Mouse (Mus musculus) liver, embryonic 12.5 days (tissue): ENCODE measurements around the gene Anks1b. TPM values are rescaled to one million over a fixed set of nuclear protein-coding genes. Genes with fewer than 3 reads are reported as not detected.

Source experiments
- ATAC-seq: fragments of 200-750 bp; cut with Nextera tagmentation; 2 replicates; pipeline ENCODE4 v1.8.0; 2017; ENCODE audit warnings: moderate number of reproducible peaks, mild to moderate bottlenecking, moderate library complexity
- H3K27ac ChIP-seq: fragments of 300-500 bp; sonication (generic); 2 replicates; pipeline ENCODE4 v1.5.1; 2016; ENCODE audit warnings: mild to moderate bottlenecking
- H3K27me3 ChIP-seq: fragments of 300-500 bp; sonication (generic); replicated peaks from 2 replicates; pipeline ENCODE4 v1.6.1; 2016; ENCODE audit warnings: mild to moderate bottlenecking, moderate library complexity
- H3K36me3 ChIP-seq: fragments of 300-500 bp; sonication (generic); 2 replicates; pipeline ENCODE4 v1.6.1; 2016; ENCODE audit warnings: mild to moderate bottlenecking, moderate library complexity
- H3K4me1 ChIP-seq: fragments of 300-500 bp; sonication (generic); 2 replicates; pipeline ENCODE4 v1.6.1; 2016
- H3K4me2 ChIP-seq: fragments of 300-500 bp; sonication (generic); 2 replicates; pipeline ENCODE4 v1.6.1; 2016; ENCODE audit warnings: mild to moderate bottlenecking, moderate library complexity
- H3K4me3 ChIP-seq: fragments of 300-500 bp; sonication (generic); 2 replicates; pipeline ENCODE4 v1.5.1; 2016; ENCODE audit warnings: mild to moderate bottlenecking, moderate library complexity
- H3K9ac ChIP-seq: fragments of 300-500 bp; sonication (generic); 2 replicates; pipeline ENCODE4 v1.6.1; 2016; ENCODE audit warnings: mild to moderate bottlenecking, moderate library complexity
- H3K9me3 ChIP-seq: fragments of 300-500 bp; sonication (generic); replicated peaks from 2 replicates; pipeline ENCODE4 v1.6.1; 2016; ENCODE audit warnings: mild to moderate bottlenecking, moderate library complexity
- WGBS: fragments of 180-500 bp; shearing (Covaris S2); methylation state at CpG from one replicate; pipeline ENCODE4 v1.1.7; 2016; ENCODE audit not compliant: insufficient replicate concordance; 5-methylcytosine and 5-hydroxymethylcytosine counted together
- polyA plus RNA-seq: library from polyadenylated mRNA; unstranded; fragments of >200 nt; fragmentation: Nextera tagmentation; extraction: Ambion mirVana; gene quantifications from 2 replicates; pipeline ENCODE4 v1.2.1, GENCODE M21; 2016

Gene Anks1b
- polyA plus RNA-seq, 1 experiment from 2014 or later: 0.02 TPM

DNA sequence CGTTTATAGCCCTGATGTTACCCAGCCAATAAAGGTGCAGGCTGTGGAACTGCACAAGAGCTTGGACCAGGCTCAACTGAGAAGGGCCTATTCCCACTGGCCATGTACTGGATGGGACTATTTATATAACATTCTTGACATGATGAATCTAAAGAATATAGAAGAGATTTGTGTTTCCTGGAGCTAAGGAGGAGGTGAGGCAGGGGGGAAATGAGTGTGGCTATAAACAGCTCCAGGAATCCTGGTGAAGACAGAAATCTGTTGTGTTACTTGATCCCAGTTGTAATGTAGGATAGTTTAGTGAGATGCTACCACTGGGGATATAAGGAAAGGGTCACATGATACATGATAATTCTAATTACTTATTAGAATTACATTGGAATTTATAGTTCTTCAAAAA, 472.1 kb downstream of the Anks1b start:
- WGBS: 60% methylated on average over 1 of the region's 1 CpGs
- Histone ChIP-seq H3K4me2 (no peak overlapping the region), H3K4me3 (no peak overlapping the region), H3K9ac (no peak overlapping the region), H3K27ac (no peak overlapping the region), H3K9me3 (no peaks in the 10 kb centered on the region), H3K36me3 (no peaks in the 10 kb centered on the region), H3K27me3 (no peaks in the 10 kb centered on the region), H3K4me1 (no peaks in the 10 kb centered on the region)
- ATAC-seq: no peak

DNA sequence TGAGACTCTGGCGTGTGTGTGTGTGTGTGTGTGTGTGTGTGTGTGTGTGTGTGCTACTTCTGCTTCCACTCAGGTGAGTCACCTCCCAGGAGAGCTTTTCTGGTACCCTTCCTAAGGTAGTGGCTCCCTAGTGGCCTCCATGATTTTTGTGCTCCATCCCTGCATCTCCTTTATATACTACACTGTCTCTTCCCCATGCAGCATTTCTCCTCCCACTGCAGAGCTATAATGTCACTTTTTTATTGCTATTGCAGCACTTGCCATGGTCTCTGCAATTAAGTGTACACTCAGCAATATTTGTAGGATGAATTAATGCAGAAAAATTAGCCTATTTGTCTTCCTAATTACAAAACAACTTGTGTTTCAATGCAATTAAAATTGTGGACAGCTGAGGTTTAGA, 482.9 kb downstream of the Anks1b start:
- no CpG with 5 or more reads among the region's 1 CpGs for WGBS
- ATAC-seq: no peak

DNA sequence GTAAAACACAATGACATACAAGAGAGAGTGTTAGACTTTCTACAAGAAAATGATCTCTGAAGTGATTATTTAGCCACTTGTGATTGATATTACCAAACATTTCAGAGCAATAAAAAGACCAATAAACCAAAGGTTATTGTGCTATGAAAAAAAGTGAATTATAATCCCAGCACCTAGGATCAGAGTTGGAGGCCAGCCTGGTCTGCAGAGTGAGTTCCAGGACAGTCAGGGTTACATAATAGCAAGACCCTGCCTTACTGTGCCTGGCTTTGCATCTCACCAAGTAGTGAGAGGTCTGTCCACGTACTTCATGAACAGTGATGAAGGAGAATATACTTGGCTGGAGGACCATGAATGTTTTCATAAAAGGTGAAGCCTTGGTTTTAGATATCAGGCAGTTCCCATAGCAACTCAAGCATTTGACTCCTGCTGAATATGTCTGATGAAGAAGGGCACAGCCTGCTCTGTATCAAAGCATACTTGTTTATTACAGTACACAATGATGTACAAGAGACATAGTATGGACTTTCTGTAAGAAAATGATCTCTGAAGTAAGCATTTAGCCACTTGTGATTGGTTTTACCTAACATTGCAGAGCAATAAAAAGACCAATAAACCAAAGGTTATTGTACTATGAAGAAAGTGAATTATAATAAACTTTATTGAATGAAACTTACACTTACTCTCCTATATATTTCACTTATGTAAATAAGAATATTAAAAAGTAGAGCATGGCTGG, 484.0 kb downstream of the Anks1b start:
- no peaks in the 10 kb centered on the region for H3K36me3 ChIP-seq
- H3K4me1 ChIP-seq: no peaks in the 10 kb centered on the region
- H3K9ac ChIP-seq: no peak overlapping the region
- H3K27me3 ChIP-seq: no peaks in the 10 kb centered on the region
- no peaks in the 10 kb centered on the region for H3K9me3 ChIP-seq
- WGBS: 35% methylated on average over 1 of the region's 1 CpGs
- H3K4me3 ChIP-seq: no peak overlapping the region
- H3K27ac ChIP-seq: no peak overlapping the region
- no peak for ATAC-seq
- no peak overlapping the region for H3K4me2 ChIP-seq

More for the DNA sequence above, 482.9 kb downstream of the Anks1b start:
- H3K36me3 ChIP-seq: no peaks in the 10 kb centered on the region
- no peak overlapping the region for H3K9ac ChIP-seq
- H3K27ac ChIP-seq: no peak overlapping the region
- no peak overlapping the region for H3K4me3 ChIP-seq
- no peaks in the 10 kb centered on the region for H3K4me1 ChIP-seq
- no peak overlapping the region for H3K4me2 ChIP-seq
- no peaks in the 10 kb centered on the region for H3K27me3 ChIP-seq
- H3K9me3 ChIP-seq: no peaks in the 10 kb centered on the region

DNA sequence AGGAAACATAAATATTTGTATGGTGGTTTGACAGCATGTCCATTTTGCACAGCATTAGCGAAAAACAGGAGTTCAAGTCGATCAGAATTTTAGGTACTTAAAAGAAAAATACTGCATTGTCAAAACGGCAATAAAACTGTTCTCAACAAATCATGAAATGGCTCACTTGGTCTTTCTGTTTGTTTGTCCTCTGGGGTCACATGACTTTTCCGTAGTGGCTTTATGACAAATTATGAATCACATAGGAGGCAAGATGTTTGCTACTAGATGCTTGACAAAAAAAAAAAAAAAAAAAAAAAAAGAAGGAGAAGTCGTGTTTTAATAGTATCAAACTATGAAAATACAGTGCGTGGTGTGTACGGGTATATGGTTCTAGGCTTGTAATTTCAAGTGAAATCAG, 495.7 kb downstream of the Anks1b start:
- 70% methylated on average over 7 of the region's 7 CpGs for WGBS
- Histone ChIP-seq H3K9me3 (no peaks in the 10 kb centered on the region; the same call in 1 of the 2 replicates), H3K4me3 (no peak overlapping the region), H3K9ac (no peak overlapping the region), H3K27me3 (no peaks in the 10 kb centered on the region), H3K27ac (no peak overlapping the region), H3K4me1 (no peaks in the 10 kb centered on the region), H3K4me2 (no peak overlapping the region), H3K36me3 (no peaks in the 10 kb centered on the region)
- ATAC-seq: no peak

DNA sequence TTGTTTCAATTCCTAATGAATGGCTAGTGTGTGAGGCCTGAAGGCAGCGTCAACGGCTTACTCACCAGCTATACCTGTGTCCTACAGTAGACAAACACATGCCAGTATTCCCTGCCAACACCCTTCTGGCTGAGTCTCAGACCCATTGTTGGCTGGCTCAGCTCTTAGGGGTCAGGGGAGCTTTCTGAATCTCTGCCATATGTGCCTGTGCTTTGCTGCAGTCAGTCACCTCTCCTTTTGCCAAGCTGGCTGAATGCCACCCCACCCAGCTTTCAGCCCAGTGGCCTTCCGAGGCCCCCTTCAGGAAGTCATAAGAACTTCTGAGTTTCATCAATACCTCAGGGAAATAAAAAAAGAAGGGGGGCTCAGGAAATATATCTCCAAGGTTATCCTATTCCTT, 497.4 kb downstream of the Anks1b start:
- WGBS: 81% methylated on average over 3 of the region's 3 CpGs
- H3K4me1 ChIP-seq: no peaks in the 10 kb centered on the region
- no peak overlapping the region for H3K4me3 ChIP-seq
- ATAC-seq: no peak
- no peak overlapping the region for H3K27ac ChIP-seq
- no peaks in the 10 kb centered on the region for H3K27me3 ChIP-seq
- no peak overlapping the region for H3K4me2 ChIP-seq
- no peak overlapping the region for H3K9ac ChIP-seq
- no peaks in the 10 kb centered on the region; the same call in 1 of the 2 replicates for H3K9me3 ChIP-seq
- no peaks in the 10 kb centered on the region for H3K36me3 ChIP-seq

DNA sequence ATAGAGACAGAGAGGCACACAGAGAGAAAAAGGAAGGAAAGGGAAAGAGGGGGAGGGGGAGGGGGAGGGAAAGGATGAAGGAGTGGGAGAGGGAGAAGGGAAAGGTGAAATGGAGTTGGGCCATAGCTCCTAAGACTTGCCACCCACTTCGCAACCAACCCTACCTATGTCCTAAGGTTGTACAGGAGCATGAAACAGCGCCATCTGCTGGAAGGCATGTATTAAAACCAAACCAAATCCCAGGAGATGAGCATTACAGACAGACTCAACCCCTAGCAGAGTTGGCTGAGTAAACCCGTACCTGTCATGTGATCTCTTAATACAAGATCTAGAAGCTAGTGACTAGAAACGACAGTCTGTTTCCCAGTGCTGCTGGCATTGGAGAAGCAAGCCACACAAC, 500.2 kb downstream of the Anks1b start:
- H3K4me2 ChIP-seq: no peak overlapping the region
- no peak overlapping the region for H3K9ac ChIP-seq
- no peaks in the 10 kb centered on the region; the same call in 1 of the 2 replicates for H3K9me3 ChIP-seq
- ATAC-seq: no peak
- H3K27me3 ChIP-seq: no peaks in the 10 kb centered on the region
- H3K4me3 ChIP-seq: no peak overlapping the region
- 24% methylated on average over 4 of the region's 4 CpGs for WGBS
- H3K27ac ChIP-seq: no peak overlapping the region
- no peaks in the 10 kb centered on the region for H3K4me1 ChIP-seq
- H3K36me3 ChIP-seq: no peaks in the 10 kb centered on the region

DNA sequence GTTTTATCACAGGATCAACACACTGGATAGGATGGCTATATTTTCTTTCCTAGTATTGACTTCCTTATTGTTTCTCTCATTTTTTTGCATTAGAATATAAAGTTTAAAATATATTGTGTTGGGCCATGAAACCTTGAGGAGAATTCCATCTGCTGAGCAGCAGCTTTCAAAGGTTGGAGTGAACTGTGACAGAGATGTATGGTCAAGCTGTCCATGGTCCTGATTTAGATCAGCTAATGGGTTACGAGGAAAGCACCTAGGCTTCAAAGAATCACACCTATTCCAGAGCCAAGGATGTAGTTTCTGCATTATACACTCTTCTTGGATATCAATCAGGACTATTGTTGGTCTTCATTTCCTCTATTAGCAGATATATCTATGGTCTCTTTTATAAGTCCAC, 503.3 kb downstream of the Anks1b start:
- H3K27me3 ChIP-seq: no peaks in the 10 kb centered on the region
- no peak overlapping the region for H3K4me2 ChIP-seq
- no peaks in the 10 kb centered on the region for H3K4me1 ChIP-seq
- H3K9me3 ChIP-seq: no peaks in the 10 kb centered on the region; the same call in 1 of the 2 replicates
- WGBS: 31% methylated on average over 1 of the region's 1 CpGs
- no peak for ATAC-seq
- no peaks in the 10 kb centered on the region for H3K36me3 ChIP-seq
- no peak overlapping the region for H3K27ac ChIP-seq
- H3K4me3 ChIP-seq: no peak overlapping the region
- H3K9ac ChIP-seq: no peak overlapping the region

DNA sequence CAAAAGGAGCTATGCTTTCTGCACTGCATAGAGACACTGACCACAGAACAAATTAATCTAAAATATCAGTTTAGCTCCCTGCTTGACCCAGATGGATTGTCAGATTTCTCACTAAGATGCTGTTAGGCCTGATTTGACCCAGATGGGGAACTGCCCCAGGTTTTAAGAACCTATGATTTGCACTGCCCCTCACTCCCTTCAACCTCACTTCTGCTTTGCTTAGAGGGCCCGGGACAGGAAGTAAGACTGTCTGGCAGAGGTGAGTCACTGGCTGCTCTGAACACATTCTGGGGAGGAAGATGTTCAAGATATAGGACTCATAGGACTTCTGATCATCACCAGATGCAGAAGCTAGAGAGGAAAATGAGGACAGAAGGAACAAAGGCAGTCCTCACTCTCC, 506.8 kb downstream of the Anks1b start:
- Histone ChIP-seq H3K9me3 (no peaks in the 10 kb centered on the region), H3K4me3 (no peak overlapping the region), H3K27me3 (no peaks in the 10 kb centered on the region), H3K4me1 (no peaks in the 10 kb centered on the region), H3K27ac (no peak overlapping the region), H3K36me3 (no peaks in the 10 kb centered on the region), H3K4me2 (no peak overlapping the region), H3K9ac (no peak overlapping the region)
- no peak for ATAC-seq
- 31% methylated on average over 1 of the region's 1 CpGs for WGBS

DNA sequence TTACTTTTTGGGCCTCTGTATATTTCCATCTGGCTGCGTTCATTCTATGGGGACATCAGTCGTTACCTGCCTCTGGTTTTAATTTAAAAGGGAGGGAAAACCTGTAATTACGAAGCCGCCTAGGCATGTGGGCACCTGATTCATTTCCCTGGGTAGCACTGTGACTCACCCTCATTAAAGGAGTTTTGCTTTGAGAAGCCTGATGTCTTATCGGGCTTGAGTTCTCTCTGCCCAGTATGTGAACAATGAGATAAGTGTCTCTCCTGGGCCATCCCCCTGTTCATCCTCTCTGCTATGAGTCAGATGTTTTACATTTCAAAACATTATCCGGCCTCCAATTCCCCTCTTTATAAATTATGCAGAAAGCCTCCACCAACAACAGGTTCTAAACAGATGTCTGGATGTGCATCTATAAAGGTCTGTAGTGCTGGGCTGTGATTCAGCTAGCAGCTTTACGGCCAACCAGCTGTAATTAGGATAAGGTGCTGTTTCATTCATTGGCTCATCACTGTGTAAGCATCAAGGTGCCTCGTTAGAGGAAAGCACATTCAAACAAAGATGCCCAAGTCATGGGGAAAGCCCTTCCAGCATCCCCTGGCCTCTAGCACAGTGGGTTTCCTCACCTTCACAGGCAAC, 507.5 kb downstream of the Anks1b start:
- no peak for ATAC-seq
- Histone ChIP-seq H3K27ac (no peak overlapping the region), H3K9ac (no peak overlapping the region), H3K4me2 (no peak overlapping the region), H3K36me3 (no peaks in the 10 kb centered on the region), H3K9me3 (no peaks in the 10 kb centered on the region), H3K4me1 (no peaks in the 10 kb centered on the region), H3K27me3 (no peaks in the 10 kb centered on the region), H3K4me3 (no peak overlapping the region)
- 67% methylated on average over 8 of the region's 8 CpGs for WGBS

DNA sequence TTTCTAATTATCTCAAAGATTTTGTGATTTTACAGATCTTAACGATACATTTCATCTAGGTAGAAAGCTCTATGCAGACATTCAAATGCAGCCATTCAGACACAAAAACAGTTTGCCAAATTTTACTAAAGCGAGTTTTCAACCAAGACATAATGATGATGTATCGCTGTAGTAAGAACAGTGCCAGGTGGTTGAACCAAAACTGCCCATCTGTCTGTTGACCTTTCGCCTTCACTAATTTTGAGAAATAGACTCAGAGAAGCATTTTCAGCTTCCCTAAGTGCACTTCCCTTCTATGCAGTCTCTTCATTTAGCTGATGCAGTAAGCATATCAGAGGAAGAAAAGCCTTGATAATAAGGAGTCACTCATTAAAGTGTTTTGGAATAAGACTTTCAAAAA, 527.1 kb downstream of the Anks1b start:
- Histone ChIP-seq H3K27ac (no peak overlapping the region), H3K4me3 (no peak overlapping the region), H3K4me1 (no peaks in the 10 kb centered on the region), H3K9ac (no peak overlapping the region), H3K9me3 (no peaks in the 10 kb centered on the region), H3K4me2 (no peak overlapping the region), H3K27me3 (no peaks in the 10 kb centered on the region), H3K36me3 (no peaks in the 10 kb centered on the region)
- whole genome bisulfite sequencing: 75% methylated on average over 4 of the region's 4 CpGs
- no peak for ATAC-seq

DNA sequence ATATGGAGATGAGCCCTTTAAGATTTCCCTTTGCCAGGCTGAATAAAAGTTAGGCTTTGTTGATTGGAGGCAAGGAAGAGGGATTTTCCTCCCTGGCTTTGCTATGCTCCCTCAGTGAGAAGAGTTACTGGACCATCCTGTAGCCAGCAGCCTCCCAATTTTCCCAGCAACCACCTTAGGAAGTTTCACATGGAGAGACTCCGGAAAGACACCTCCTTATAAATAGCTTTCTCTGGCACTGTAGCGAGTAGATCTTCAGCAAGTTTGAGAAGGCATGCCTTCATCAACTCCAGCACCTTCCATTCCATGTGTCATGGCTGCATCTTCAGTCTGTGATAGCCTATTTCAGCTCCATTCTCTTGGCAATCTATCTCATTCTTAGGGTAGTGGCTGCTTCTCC, 535.2 kb downstream of the Anks1b start:
- 52% methylated on average over 2 of the region's 2 CpGs for whole genome bisulfite sequencing
- ATAC-seq: no peak

DNA sequence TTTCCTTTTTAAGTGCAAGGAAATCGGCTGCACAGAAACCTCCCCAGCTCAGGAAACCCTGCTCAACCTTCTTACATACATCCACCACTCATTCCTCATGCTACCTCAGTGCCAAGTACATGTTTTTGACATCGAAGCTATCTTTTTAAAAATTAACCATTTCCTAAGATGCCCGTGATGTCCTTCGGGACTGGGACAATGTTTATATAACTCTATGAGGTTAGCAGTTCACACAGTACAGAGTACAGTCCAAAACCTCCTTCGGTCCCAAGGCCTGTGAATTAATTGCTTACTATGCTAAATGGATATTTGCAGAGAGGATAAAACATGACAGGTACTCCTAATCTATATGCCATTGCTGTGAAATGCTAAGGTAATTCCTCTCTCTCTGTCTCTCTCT, 558.2 kb downstream of the Anks1b start:
- no peak for ATAC-seq
- Histone ChIP-seq H3K4me1 (no peaks in the 10 kb centered on the region), H3K4me3 (no peak overlapping the region), H3K27me3 (no peaks in the 10 kb centered on the region), H3K36me3 (no peaks in the 10 kb centered on the region), H3K4me2 (no peak overlapping the region), H3K9ac (no peak overlapping the region), H3K27ac (no peak overlapping the region), H3K9me3 (no peaks in the 10 kb centered on the region)
- WGBS: 51% methylated on average over 5 of the region's 5 CpGs

More for the DNA sequence above, 535.2 kb downstream of the Anks1b start:
- Histone ChIP-seq H3K4me1 (no peaks in the 10 kb centered on the region), H3K27me3 (no peaks in the 10 kb centered on the region), H3K27ac (no peak overlapping the region), H3K9ac (no peak overlapping the region), H3K4me3 (no peak overlapping the region), H3K4me2 (no peak overlapping the region), H3K9me3 (no peaks in the 10 kb centered on the region), H3K36me3 (no peaks in the 10 kb centered on the region)
